8 mouse cellular contexts compared by ENCODE assay signal in genomic region chr4:126255113-126256001, GRCm38 (mm10). TPM values are rescaled to one million over a fixed set of nuclear protein-coding genes. Genes with fewer than 3 reads are reported as not detected.
A peak's percentile ranks its signal among the peaks of the same experiment; 100 is the strongest.
DNase-seq lines count a peak whose midpoint lies in the region; ATAC-seq and TF ChIP-seq lines count a peak whose summit lies in the region.

No protein-coding gene starts in this region.

- H3K27ac ChIP-seq in ES-E14 (ENCODE audit: insufficient read depth, low read depth, low read length, poor library complexity, severe bottlenecking), result no peak overlapping the region
- H3K27ac ChIP-seq in embryonic facial prominence, embryonic 11.5 days (replicated peaks; ENCODE audit: low read depth, low read length), result peak overlapping the region; percentile 94
- peak overlapping the region; percentile 95 for H3K27ac ChIP-seq in hindbrain, embryonic 11.5 days (ENCODE audit: low read depth, low read length)
- peak overlapping the region; percentile 15; the same call in 1 of the 2 replicates for H3K27ac ChIP-seq in liver, embryonic 14.5 days
- H3K27ac ChIP-seq in neural tube, embryonic 11.5 days (ENCODE audit: low read depth, low read length), result peak overlapping the region; percentile 96

- H3K9ac ChIP-seq in ES-E14 (ENCODE audit: insufficient read depth, low read depth, low read length, poor library complexity, severe bottlenecking), result peak overlapping the region; percentile 89
- peak overlapping the region; percentile 99 for H3K9ac ChIP-seq in embryonic facial prominence, embryonic 11.5 days (replicated peaks; ENCODE audit: low read length)
- peak overlapping the region; percentile 99 for H3K9ac ChIP-seq in hindbrain, embryonic 11.5 days (ENCODE audit: low read depth, low read length)
- H3K9ac ChIP-seq in liver, embryonic 14.5 days (replicated peaks), result peak overlapping the region; percentile 83
- peak overlapping the region; percentile 97 for H3K9ac ChIP-seq in neural tube, embryonic 11.5 days (ENCODE audit: low read length)

- H3K4me2 ChIP-seq in embryonic facial prominence, embryonic 11.5 days (ENCODE audit: low read depth, low read length), result peak overlapping the region; percentile 94
- peak overlapping the region; percentile 75 for H3K4me2 ChIP-seq in hindbrain, embryonic 11.5 days (replicated peaks; ENCODE audit: low read depth, low read length)
- H3K4me2 ChIP-seq in liver, embryonic 14.5 days (ENCODE audit: low read depth), result peak overlapping the region; percentile 99
- H3K4me2 ChIP-seq in neural tube, embryonic 11.5 days (ENCODE audit: low read depth), result peak overlapping the region; percentile 96

- no peak for TF ChIP-seq EP300 in liver, embryonic 14.5 days (IDR thresholded peaks at IDR 0.05; ENCODE audit: low read depth)

- H3K4me1 ChIP-seq in ES-E14 (ENCODE audit: control insufficient read depth in 2 of 2, insufficient read depth in 2 of 2, low read length in 2 of 2, poor library complexity in 1 of 2), result peaks cover 0 to 20% of the 10 kb centered on the region in 2 experiments; a peak in 2 of 4 replicates
- peaks cover 32% of the 10 kb centered on the region for H3K4me1 ChIP-seq in embryonic facial prominence, embryonic 11.5 days (ENCODE audit: control insufficient read depth, insufficient read depth, low read length)
- peaks cover 29% of the 10 kb centered on the region for H3K4me1 ChIP-seq in hindbrain, embryonic 11.5 days (replicated peaks; ENCODE audit: control insufficient read depth, insufficient read depth, low read length)
- H3K4me1 ChIP-seq in liver, embryonic 14.5 days (replicated peaks; ENCODE audit: control insufficient read depth in 2 of 2, insufficient read depth in 2 of 2, low read length in 1 of 2), result peaks cover 12 to 27% of the 10 kb centered on the region in 2 experiments
- peaks cover 64% of the 10 kb centered on the region for H3K4me1 ChIP-seq in neural tube, embryonic 11.5 days (ENCODE audit: control insufficient read depth, insufficient read depth, low read length)

- peak; percentile 50 for DNase-seq in adrenal gland, postnatal 10 days
- DNase-seq in adrenal gland, postnatal 25 days, result no peak
- DNase-seq in ES-E14 (ENCODE audit: low read depth, low spot score), result no peak
- DNase-seq in embryonic facial prominence, embryonic 11.5 days (ENCODE audit: low spot score), result peak; percentile 74
- peak; percentile 74 for DNase-seq in hindbrain, embryonic 11.5 days (ENCODE audit: low spot score)
- DNase-seq in liver, embryonic 14.5 days (ENCODE audit: low read depth in 3 of 3, low spot score in 3 of 3), result no peak
- peak; percentile 72 for DNase-seq in neural tube, embryonic 11.5 days (ENCODE audit: low spot score)
- no peak for DNase-seq in urinary bladder, postnatal 36 days (ENCODE audit: low spot score in 2 of 2)

- peak overlapping the region; percentile 82 to 86 for H3K4me3 ChIP-seq in ES-E14 (ENCODE audit: insufficient read depth in 1 of 2, low read depth in 1 of 2, low read length in 2 of 2, poor library complexity in 1 of 2, severe bottlenecking in 1 of 2)
- H3K4me3 ChIP-seq in embryonic facial prominence, embryonic 11.5 days (ENCODE audit: low read depth, low read length), result peak overlapping the region; percentile 99
- H3K4me3 ChIP-seq in hindbrain, embryonic 11.5 days (ENCODE audit: low read depth, low read length), result peak overlapping the region; percentile 100
- H3K4me3 ChIP-seq in liver, embryonic 14.5 days (ENCODE audit: insufficient read depth in 1 of 2, low read depth in 2 of 2, low read length in 2 of 2), result peak overlapping the region; percentile 72 to 88
- H3K4me3 ChIP-seq in neural tube, embryonic 11.5 days (ENCODE audit: low read depth, low read length), result peak overlapping the region; percentile 98

- ATAC-seq in embryonic facial prominence, embryonic 11.5 days (replicated peaks; ENCODE audit: insufficient number of reproducible peaks, low FRiP score, low TSS enrichment, low read depth), result peak; percentile 26; the same call in 1 of the 2 replicates
- ATAC-seq in hindbrain, embryonic 11.5 days (ENCODE audit: low FRiP score), result peak; percentile 36; the same call in 1 of the 2 replicates
- ATAC-seq in liver, embryonic 14.5 days (ENCODE audit: insufficient read depth), result no peak
- peak; percentile 17; the same call in 1 of the 2 replicates for ATAC-seq in neural tube, embryonic 11.5 days (ENCODE audit: insufficient read depth, low FRiP score, low TSS enrichment)

- WGBS in embryonic facial prominence, embryonic 11.5 days, result under 1% methylated on average over 50 of the region's 50 CpGs
- under 1% methylated on average over 44 of the region's 50 CpGs for WGBS in hindbrain, embryonic 11.5 days
- 3% methylated on average over 50 of the region's 50 CpGs for WGBS in liver, embryonic 14.5 days (ENCODE audit: insufficient replicate concordance)
- whole genome bisulfite sequencing in neural tube, embryonic 11.5 days, result 0% methylated on average over 46 of the region's 50 CpGs

- no peaks in the 10 kb centered on the region for H3K27me3 ChIP-seq in embryonic facial prominence, embryonic 11.5 days (ENCODE audit: control insufficient read depth, insufficient read depth, low read length)
- no peaks in the 10 kb centered on the region for H3K27me3 ChIP-seq in hindbrain, embryonic 11.5 days (ENCODE audit: control insufficient read depth, insufficient read depth, low read length)
- peaks cover 32% of the 10 kb centered on the region for H3K27me3 ChIP-seq in liver, embryonic 14.5 days (ENCODE audit: control insufficient read depth, insufficient read depth, low read length)
- H3K27me3 ChIP-seq in neural tube, embryonic 11.5 days (ENCODE audit: control insufficient read depth, insufficient read depth, low read length), result no peaks in the 10 kb centered on the region

- no peaks in the 10 kb centered on the region for H3K9me3 ChIP-seq in ES-E14 (ENCODE audit: control insufficient read depth, insufficient read depth, low read depth, low read length)
- no peaks in the 10 kb centered on the region for H3K9me3 ChIP-seq in embryonic facial prominence, embryonic 11.5 days (replicated peaks; ENCODE audit: control insufficient read depth, low read length)
- H3K9me3 ChIP-seq in hindbrain, embryonic 11.5 days (ENCODE audit: control insufficient read depth, low read length), result no peaks in the 10 kb centered on the region
- no peaks in the 10 kb centered on the region for H3K9me3 ChIP-seq in liver, embryonic 14.5 days (ENCODE audit: control insufficient read depth, low read length)
- H3K9me3 ChIP-seq in neural tube, embryonic 11.5 days (ENCODE audit: control insufficient read depth, low read length), result no peaks in the 10 kb centered on the region

- no peak for TF ChIP-seq CTCF in liver, embryonic 14.5 days (IDR thresholded peaks at IDR 0.05; ENCODE audit: low read depth)

- H3K36me3 ChIP-seq in ES-E14 (ENCODE audit: control insufficient read depth, insufficient read depth, low read length, poor library complexity, severe bottlenecking), result no peaks in the 10 kb centered on the region
- no peaks in the 10 kb centered on the region for H3K36me3 ChIP-seq in embryonic facial prominence, embryonic 11.5 days (replicated peaks; ENCODE audit: control insufficient read depth, insufficient read depth, low read depth, low read length)
- H3K36me3 ChIP-seq in hindbrain, embryonic 11.5 days (ENCODE audit: control insufficient read depth, insufficient read depth, low read length), result no peaks in the 10 kb centered on the region
- H3K36me3 ChIP-seq in liver, embryonic 14.5 days (replicated peaks; ENCODE audit: control insufficient read depth, insufficient read depth, low read depth), result no peaks in the 10 kb centered on the region
- peaks cover 4% of the 10 kb centered on the region; the same call in 1 of the 2 replicates for H3K36me3 ChIP-seq in neural tube, embryonic 11.5 days (ENCODE audit: control insufficient read depth, insufficient read depth, low read length)

- in situ Hi-C loops in ES-E14 (cut with MboI; ENCODE audit: low sequenced_read_pairs in 2 of 2, unreplicated experiment in 2 of 2), result no loop called here

RNA-seq across cellular contexts. Expression of gene Map7d1, which starts 0.8 kb away (rescaled TPM):
- 10 to 100 TPM; 60.4 to 72.7 TPM for total RNA-seq in adrenal gland, postnatal 10 days (2021)
- 55.0 and 68.0 TPM in 2 replicates for total RNA-seq in adrenal gland, postnatal 25 days (2021)
- 20.9 and 27.1 TPM in 2 replicates for total RNA-seq in ES-E14 (2012; rRNA removed)
- 47.0 and 54.1 TPM in 2 replicates for polyA plus RNA-seq in embryonic facial prominence, embryonic 11.5 days (2014; fragmentation: Nextera tagmentation; extraction: Ambion mirVana)
- polyA plus RNA-seq in hindbrain, embryonic 11.5 days (2014; fragmentation: Nextera tagmentation; extraction: Ambion mirVana), result 54.6 and 65.5 TPM in 2 replicates
- 8.6 and 9.4 TPM in 2 replicates for polyA plus RNA-seq in liver, embryonic 14.5 days (2012; rRNA removed)
- polyA plus RNA-seq in liver, embryonic 14.5 days (2014; fragmentation: Nextera tagmentation; extraction: Ambion mirVana), result 4.9 and 6.1 TPM in 2 replicates
- polyA plus RNA-seq in neural tube, embryonic 11.5 days (2014; fragmentation: Nextera tagmentation; extraction: Ambion mirVana), result 80.9 and 83.6 TPM in 2 replicates

RNA-seq across cellular contexts. Expression of gene Trappc3, which starts 6.8 kb away (rescaled TPM):
- 10 to 100 TPM; 73.1 to 74.8 TPM for total RNA-seq in adrenal gland, postnatal 10 days (2021)
- total RNA-seq in adrenal gland, postnatal 25 days (2021), result 88.0 and 93.9 TPM in 2 replicates
- 54.8 and 54.9 TPM in 2 replicates for total RNA-seq in ES-E14 (2012; rRNA removed)
- polyA plus RNA-seq in embryonic facial prominence, embryonic 11.5 days (2014; fragmentation: Nextera tagmentation; extraction: Ambion mirVana), result 33.8 and 36.7 TPM in 2 replicates
- 17.8 and 39.1 TPM in 2 replicates for polyA plus RNA-seq in hindbrain, embryonic 11.5 days (2014; fragmentation: Nextera tagmentation; extraction: Ambion mirVana)
- polyA plus RNA-seq in liver, embryonic 14.5 days (2012; rRNA removed), result 16.3 and 23.4 TPM in 2 replicates
- polyA plus RNA-seq in liver, embryonic 14.5 days (2014; fragmentation: Nextera tagmentation; extraction: Ambion mirVana), result 8.8 and 9.2 TPM in 2 replicates
- 32.1 and 45.4 TPM in 2 replicates for polyA plus RNA-seq in neural tube, embryonic 11.5 days (2014; fragmentation: Nextera tagmentation; extraction: Ambion mirVana)

RNA-seq across cellular contexts. Expression of gene Col8a2, which starts 31.2 kb away (rescaled TPM):
- 1 to 10 TPM; 5.5 to 5.6 TPM for total RNA-seq in adrenal gland, postnatal 10 days (2021)
- 1.7 and 2.4 TPM in 2 replicates for total RNA-seq in adrenal gland, postnatal 25 days (2021)
- 3.7 and 3.8 TPM in 2 replicates for total RNA-seq in ES-E14 (2012; rRNA removed)
- polyA plus RNA-seq in embryonic facial prominence, embryonic 11.5 days (2014; fragmentation: Nextera tagmentation; extraction: Ambion mirVana), result 15.7 and 18.1 TPM in 2 replicates
- 15.6 and 17.4 TPM in 2 replicates for polyA plus RNA-seq in hindbrain, embryonic 11.5 days (2014; fragmentation: Nextera tagmentation; extraction: Ambion mirVana)
- 0.15 and 0.28 TPM in 2 replicates for polyA plus RNA-seq in liver, embryonic 14.5 days (2012; rRNA removed)
- polyA plus RNA-seq in liver, embryonic 14.5 days (2014; fragmentation: Nextera tagmentation; extraction: Ambion mirVana), result 0.25 and 0.52 TPM in 2 replicates
- 7.4 and 7.9 TPM in 2 replicates for polyA plus RNA-seq in neural tube, embryonic 11.5 days (2014; fragmentation: Nextera tagmentation; extraction: Ambion mirVana)

RNA-seq across cellular contexts. Expression of gene Thrap3, which starts 52.8 kb away (rescaled TPM):
- 100 to 1,000 TPM; 177 to 229 TPM for total RNA-seq in adrenal gland, postnatal 10 days (2021)
- total RNA-seq in adrenal gland, postnatal 25 days (2021), result 190 and 232 TPM in 2 replicates
- total RNA-seq in ES-E14 (2012; rRNA removed), result 202 and 211 TPM in 2 replicates
- 211 and 232 TPM in 2 replicates for polyA plus RNA-seq in embryonic facial prominence, embryonic 11.5 days (2014; fragmentation: Nextera tagmentation; extraction: Ambion mirVana)
- 191 and 228 TPM in 2 replicates for polyA plus RNA-seq in hindbrain, embryonic 11.5 days (2014; fragmentation: Nextera tagmentation; extraction: Ambion mirVana)
- polyA plus RNA-seq in liver, embryonic 14.5 days (2012; rRNA removed), result 39.2 and 62.6 TPM in 2 replicates
- polyA plus RNA-seq in liver, embryonic 14.5 days (2014; fragmentation: Nextera tagmentation; extraction: Ambion mirVana), result 77.9 and 84.2 TPM in 2 replicates
- 197 and 217 TPM in 2 replicates for polyA plus RNA-seq in neural tube, embryonic 11.5 days (2014; fragmentation: Nextera tagmentation; extraction: Ambion mirVana)

Comparison
In these comparisons a context has a peak if more than half of its experiments do, and no peak if none do; other contexts are left out.
1. DNase-seq: peak in adrenal gland, postnatal 10 days (single experiment), embryonic facial prominence, embryonic 11.5 days (single experiment), hindbrain, embryonic 11.5 days (single experiment) and neural tube, embryonic 11.5 days (single experiment); none in adrenal gland, postnatal 25 days (single experiment), ES-E14 (single experiment), liver, embryonic 14.5 days (0 of 3) and urinary bladder, postnatal 36 days (0 of 2).
2. Peak in every context shown above with its lines, with median percentiles within 50 percentile points of each other: H3K4me3 ChIP-seq, H3K9ac ChIP-seq and H3K4me2 ChIP-seq.